Mouse (Mus musculus) kidney, adult 2 months (tissue): ENCODE data around the gene Lrrc75a. TPM values are rescaled to one million over a fixed set of nuclear protein-coding genes. Genes with fewer than 3 reads are reported as not detected.

Source experiments
- DNase-seq: peaks from one replicate; pipeline ENCODE4 v3.0.0; 2021
- H3K27ac ChIP-seq: fragments of 200-500 bp; 2 replicates; pipeline ENCODE4 v1.5.1; 2012; ENCODE audit warnings: low read depth, low read length, control low read depth, inconsistent platforms; ENCODE audit not compliant: insufficient read depth
- H3K27me3 ChIP-seq: fragments of 200-500 bp; replicated peaks from 2 replicates; pipeline ENCODE4 v1.6.1; 2012; ENCODE audit warnings: mild to moderate bottlenecking, moderate library complexity, low read length, inconsistent platforms; ENCODE audit not compliant: control insufficient read depth, insufficient read depth
- H3K36me3 ChIP-seq: fragments of 200-500 bp; 2 replicates; pipeline ENCODE4 v1.6.1; 2012; ENCODE audit warnings: mild to moderate bottlenecking, moderate library complexity, low read length, inconsistent platforms; ENCODE audit not compliant: control insufficient read depth, insufficient read depth
- H3K4me1 ChIP-seq: fragments of 200-500 bp; 2 replicates; pipeline ENCODE4 v1.6.1; 2011; ENCODE audit warnings: low read length; ENCODE audit not compliant: control insufficient read depth, insufficient read depth
- H3K4me3 ChIP-seq: fragments of 200-500 bp; 2 replicates; pipeline ENCODE4 v1.5.1; 2011; ENCODE audit warnings: mild to moderate bottlenecking, low read depth, low read length, control low read depth; ENCODE audit not compliant: insufficient read depth
- CTCF ChIP-seq: fragments of 200-500 bp; conservative IDR thresholded peaks from 2 replicates; pipeline ENCODE4 v1.5.1; 2011; ENCODE audit warnings: low read depth, mild to moderate bottlenecking, control low read depth, low read length, moderate library complexity, mixed read lengths; ENCODE audit not compliant: insufficient read depth, insufficient read length
- POLR2A ChIP-seq: fragments of 200-500 bp; IDR thresholded peaks from one replicate; pipeline ENCODE4 v1.6.1; 2011; ENCODE audit warnings: low read depth, low read length, control low read depth
- WGBS: fragments of 180-500 bp; shearing (Covaris S2); methylation state at CpG from one replicate; pipeline ENCODE4 v1.1.7; 2018; 5-methylcytosine and 5-hydroxymethylcytosine counted together
- polyA plus RNA-seq: library from polyadenylated mRNA; depleted of rRNA; stranded (reverse); fragments of >200 nt; gene quantifications from 2 replicates; pipeline ENCODE4 v1.2.3, GENCODE M21; 2012; rRNA removed

The Lrrc75a gene
- polyA plus RNA-seq, result 7.8 and 8.0 TPM in 2 replicates

- peak within 1 kb of the TSS; percentile 65 for H3K4me3 ChIP-seq
- DNase-seq, result peak; percentile 44
- no peaks in the 10 kb centered on the region for H3K27me3 ChIP-seq
- 3% methylated on average over 69 of the region's 86 CpGs for WGBS
- H3K4me1 ChIP-seq, result peaks cover 12% of the 10 kb centered on the region
- no peaks in the 10 kb centered on the region for H3K36me3 ChIP-seq
- TF ChIP-seq CTCF, result no peak
- no peak for TF ChIP-seq POLR2A
- H3K27ac ChIP-seq, result peak within 1 kb of the TSS; percentile 25
Measured at GRCm38 (mm10) chr11:62647661-62648590, at the start of gene Lrrc75a. Gene Lrrc75a, minus strand, starts transcription at chr11:62648523.

GRCm38 (mm10) chr11:62695126-62695525 lies 46.8 kb upstream of the Lrrc75a start:
- WGBS, result 94% methylated on average over 8 of the region's 8 CpGs
- DNase-seq, result no peak
- H3K4me3 ChIP-seq, result no peak overlapping the region
- no peaks in the 10 kb centered on the region for H3K4me1 ChIP-seq
- no peak overlapping the region for H3K27ac ChIP-seq
- TF ChIP-seq POLR2A, result no peak
- TF ChIP-seq CTCF, result no peak
- H3K27me3 ChIP-seq, result no peaks in the 10 kb centered on the region
- H3K36me3 ChIP-seq, result no peaks in the 10 kb centered on the region

- no peaks in the 10 kb centered on the region for H3K27me3 ChIP-seq
- H3K36me3 ChIP-seq, result no peaks in the 10 kb centered on the region
- TF ChIP-seq CTCF, result peak; percentile 73
- no peak for TF ChIP-seq POLR2A
- no peak overlapping the region for H3K27ac ChIP-seq
- no peaks in the 10 kb centered on the region for H3K4me1 ChIP-seq
- peak; percentile 55 for DNase-seq
- no peak overlapping the region for H3K4me3 ChIP-seq
- WGBS, result 18% methylated on average over 9 of the region's 11 CpGs
Measured at GRCm38 (mm10) chr11:62693299-62694184, 45.2 kb upstream of the Lrrc75a start.

GRCm38 (mm10) chr11:62691592-62691991 lies 43.3 kb upstream of the Lrrc75a start:
- Histone ChIP-seq H3K27ac (no peak overlapping the region), H3K4me1 (no peaks in the 10 kb centered on the region), H3K4me3 (no peak overlapping the region), H3K27me3 (no peaks in the 10 kb centered on the region), H3K36me3 (no peaks in the 10 kb centered on the region)
- WGBS, result 81% methylated on average over 3 of the region's 3 CpGs
- TF ChIP-seq POLR2A (no peak), CTCF (no peak)
- DNase-seq, result no peak

GRCm38 (mm10) chr11:62679954-62680353 lies 31.6 kb upstream of the Lrrc75a start:
- H3K36me3 ChIP-seq, result no peaks in the 10 kb centered on the region
- no peak for TF ChIP-seq CTCF
- no peak for TF ChIP-seq POLR2A
- H3K27ac ChIP-seq, result no peak overlapping the region
- 86% methylated on average over 4 of the region's 4 CpGs for WGBS
- no peaks in the 10 kb centered on the region for H3K27me3 ChIP-seq
- H3K4me3 ChIP-seq, result no peak overlapping the region
- DNase-seq, result no peak
- no peaks in the 10 kb centered on the region for H3K4me1 ChIP-seq

GRCm38 (mm10) chr11:62678778-62679354 lies 30.5 kb upstream of the Lrrc75a start:
- WGBS, result 71% methylated on average over 7 of the region's 7 CpGs
- Histone ChIP-seq H3K27me3 (no peaks in the 10 kb centered on the region), H3K27ac (no peak overlapping the region), H3K4me3 (no peak overlapping the region), H3K4me1 (no peaks in the 10 kb centered on the region), H3K36me3 (no peaks in the 10 kb centered on the region)
- TF ChIP-seq POLR2A (no peak), CTCF (no peak)
- no peak for DNase-seq
